Mouse (Mus musculus): Measurements from ENCODE around the gene Haus7. TPM values are rescaled to one million over a fixed set of nuclear protein-coding genes. Genes with fewer than 3 reads are reported as not detected.
A peak's percentile ranks its signal among the peaks of the same experiment; 100 is the strongest.
"Not testable (repeated sequence)": the region's sequence is repeated elsewhere in the genome, so short reads cannot be mapped to it uniquely, and the experiment has no call there.

Haus7 gene
- 12.9 and 13.8 TPM in 2 replicates for polyA plus RNA-seq (2012; rRNA removed)

DNA sequence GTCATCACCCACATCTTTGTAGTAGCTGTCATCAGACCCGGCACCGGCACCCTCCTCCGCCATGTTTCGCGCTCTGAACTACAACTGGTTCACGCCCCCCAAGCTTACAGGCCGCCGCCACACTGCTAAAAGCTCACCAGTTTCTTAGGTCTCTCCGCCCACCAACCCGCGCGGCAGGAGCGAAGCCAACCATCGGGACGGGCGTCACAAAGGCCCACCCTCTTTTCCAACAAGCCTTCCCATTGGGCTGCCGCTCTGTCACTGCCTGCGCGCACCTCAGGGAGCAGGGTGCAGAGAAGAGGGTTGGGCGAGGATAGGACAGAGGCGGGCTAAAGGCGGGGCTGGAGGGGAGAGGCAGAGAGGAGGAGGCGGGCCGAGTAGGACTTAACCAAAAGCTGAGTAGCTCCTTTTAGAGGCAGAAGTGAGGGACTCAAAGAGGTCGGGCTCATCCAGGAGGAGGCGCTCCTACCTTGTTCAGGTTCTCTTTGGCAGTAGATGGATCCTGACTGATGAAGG is at the start of gene Haus7:
Gene Haus7 (minus strand): TSS at position 168 of the 516 bp plus-strand sequence.
- WGBS, result under 1% methylated on average over 25 of the region's 26 CpGs
- no peaks in the 10 kb centered on the region for H3K27me3 ChIP-seq (replicated peaks; ENCODE audit: control insufficient read depth, insufficient read depth, low read length)
- DNase-seq, result peak; percentile 96
- peaks cover 3% of the 10 kb centered on the region; the same call in 1 of the 2 replicates for H3K4me1 ChIP-seq (ENCODE audit: control insufficient read depth, insufficient read depth, low read length)
- no peaks in the 10 kb centered on the region for H3K36me3 ChIP-seq (ENCODE audit: control insufficient read depth, insufficient read depth, low read length)
- H3K4me3 ChIP-seq (ENCODE audit: insufficient read depth, low read depth, low read length), result peak within 1 kb of the TSS; percentile 73
- peak within 1 kb of the TSS; percentile 39; the same call in 1 of the 2 replicates for H3K27ac ChIP-seq (ENCODE audit: insufficient read depth, low read depth, low read length)
- no peak for TF ChIP-seq POLR2A (IDR thresholded peaks at IDR 0.05; ENCODE audit: low read depth, low read length)
- peak; percentile 68 for TF ChIP-seq CTCF (conservative IDR thresholded peaks at IDR 0.05; ENCODE audit: insufficient read depth, insufficient read length, low read depth, low read length)

DNA sequence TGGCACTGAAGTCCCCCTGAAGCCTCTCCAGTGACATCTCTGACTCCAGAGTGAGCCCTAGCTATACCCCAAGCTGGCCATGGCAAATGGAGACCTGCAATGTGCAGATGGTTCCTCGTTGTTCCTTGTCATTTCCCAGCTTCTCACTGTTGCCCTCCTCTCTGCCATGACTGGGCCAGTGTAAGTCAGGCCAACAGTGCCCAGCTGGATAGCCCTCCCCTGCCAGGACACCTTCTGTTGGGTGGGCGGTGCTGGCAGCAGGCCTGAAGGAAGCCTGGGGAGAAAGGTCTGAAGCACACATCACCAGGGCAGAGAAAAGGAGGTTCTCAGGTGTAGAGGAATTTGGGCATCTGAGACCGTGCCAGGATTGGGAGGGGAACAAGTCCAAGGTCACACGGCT is 47.7 kb upstream of the Haus7 start:
- 74% methylated on average over 4 of the region's 4 CpGs for WGBS
- Histone ChIP-seq H3K27ac (ENCODE audit: insufficient read depth, low read depth, low read length) (no peak overlapping the region), H3K36me3 (ENCODE audit: control insufficient read depth, insufficient read depth, low read length) (no peaks in the 10 kb centered on the region), H3K4me3 (ENCODE audit: insufficient read depth, low read depth, low read length) (no peak overlapping the region), H3K27me3 (replicated peaks; ENCODE audit: control insufficient read depth, insufficient read depth, low read length) (no peaks in the 10 kb centered on the region), H3K4me1 (ENCODE audit: control insufficient read depth, insufficient read depth, low read length) (no peaks in the 10 kb centered on the region)
- DNase-seq, result no peak
- TF ChIP-seq CTCF (conservative IDR thresholded peaks at IDR 0.05; ENCODE audit: insufficient read depth, insufficient read length, low read depth, low read length), result no peak
- TF ChIP-seq POLR2A (IDR thresholded peaks at IDR 0.05; ENCODE audit: low read depth, low read length), result no peak

GRCm38 (mm10) chrX:73505130-73505735 is 46.4 kb upstream of the Haus7 start:
- 74% methylated on average over 5 of the region's 5 CpGs for WGBS

GRCm38 (mm10) chrX:73496746-73497145 is 37.9 kb upstream of the Haus7 start:
- no peak for TF ChIP-seq CTCF (conservative IDR thresholded peaks at IDR 0.05; ENCODE audit: insufficient read depth, insufficient read length, low read depth, low read length)
- no peak for TF ChIP-seq POLR2A (IDR thresholded peaks at IDR 0.05; ENCODE audit: low read depth, low read length)
- H3K4me1 ChIP-seq (ENCODE audit: control insufficient read depth, insufficient read depth, low read length), result no peaks in the 10 kb centered on the region
- no peak for DNase-seq
- no peak overlapping the region for H3K27ac ChIP-seq (ENCODE audit: insufficient read depth, low read depth, low read length)
- no peak overlapping the region for H3K4me3 ChIP-seq (ENCODE audit: insufficient read depth, low read depth, low read length)
- 56% methylated on average over 4 of the region's 4 CpGs for WGBS
- H3K27me3 ChIP-seq (replicated peaks; ENCODE audit: control insufficient read depth, insufficient read depth, low read length), result no peaks in the 10 kb centered on the region
- H3K36me3 ChIP-seq (ENCODE audit: control insufficient read depth, insufficient read depth, low read length), result no peaks in the 10 kb centered on the region

More at GRCm38 (mm10) chrX:73505130-73505735, 46.4 kb upstream of the Haus7 start:
- Histone ChIP-seq H3K4me1 (ENCODE audit: control insufficient read depth, insufficient read depth, low read length) (no peaks in the 10 kb centered on the region), H3K36me3 (ENCODE audit: control insufficient read depth, insufficient read depth, low read length) (no peaks in the 10 kb centered on the region), H3K4me3 (ENCODE audit: insufficient read depth, low read depth, low read length) (no peak overlapping the region), H3K27me3 (replicated peaks; ENCODE audit: control insufficient read depth, insufficient read depth, low read length) (no peaks in the 10 kb centered on the region), H3K27ac (ENCODE audit: insufficient read depth, low read depth, low read length) (no peak overlapping the region)
- no peak for DNase-seq
- TF ChIP-seq CTCF (conservative IDR thresholded peaks at IDR 0.05; ENCODE audit: insufficient read depth, insufficient read length, low read depth, low read length) (no peak), POLR2A (IDR thresholded peaks at IDR 0.05; ENCODE audit: low read depth, low read length) (no peak)

- not testable (repeated sequence) for H3K27me3 ChIP-seq (replicated peaks; ENCODE audit: control insufficient read depth, insufficient read depth, low read length); H3K36me3 ChIP-seq (ENCODE audit: control insufficient read depth, insufficient read depth, low read length); H3K4me3 ChIP-seq (ENCODE audit: insufficient read depth, low read depth, low read length); H3K4me1 ChIP-seq (ENCODE audit: control insufficient read depth, insufficient read depth, low read length); H3K27ac ChIP-seq (ENCODE audit: insufficient read depth, low read depth, low read length)
- DNase-seq, result peak; percentile 71
- peak; percentile 63 for TF ChIP-seq CTCF (conservative IDR thresholded peaks at IDR 0.05; ENCODE audit: insufficient read depth, insufficient read length, low read depth, low read length)
- 6% methylated on average over 2 of the region's 2 CpGs for WGBS
Observed at GRCm38 (mm10) chrX:73493567-73493966, 34.7 kb upstream of the Haus7 start.

DNA sequence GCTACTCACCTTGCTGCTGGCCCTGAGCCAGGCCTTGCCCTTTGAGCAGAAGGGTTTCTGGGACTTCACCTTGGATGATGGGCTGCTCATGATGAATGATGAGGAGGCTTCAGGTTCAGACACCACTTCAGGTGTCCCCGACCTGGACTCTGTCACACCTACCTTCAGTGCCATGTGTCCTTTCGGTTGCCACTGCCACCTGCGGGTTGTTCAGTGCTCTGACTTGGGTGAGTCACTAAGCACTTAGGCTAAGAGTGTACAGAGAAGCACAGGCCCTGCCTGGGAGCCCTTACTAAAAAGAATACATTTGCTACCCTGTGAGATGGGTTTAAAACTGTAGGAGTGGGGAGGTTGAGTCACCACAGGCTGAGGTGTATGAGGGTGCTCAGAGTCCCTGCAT is 32.0 kb upstream of the Haus7 start:
- no peak for DNase-seq
- TF ChIP-seq POLR2A (IDR thresholded peaks at IDR 0.05; ENCODE audit: low read depth, low read length) (no peak), CTCF (conservative IDR thresholded peaks at IDR 0.05; ENCODE audit: insufficient read depth, insufficient read length, low read depth, low read length) (0 out of 2 replicates have a peak, but pooled peaks have one; percentile 14)
- H3K36me3 ChIP-seq (ENCODE audit: control insufficient read depth, insufficient read depth, low read length), result no peaks in the 10 kb centered on the region
- WGBS, result 62% methylated on average over 3 of the region's 3 CpGs
- no peaks in the 10 kb centered on the region for H3K4me1 ChIP-seq (ENCODE audit: control insufficient read depth, insufficient read depth, low read length)
- H3K4me3 ChIP-seq (ENCODE audit: insufficient read depth, low read depth, low read length), result no peak overlapping the region
- no peak overlapping the region for H3K27ac ChIP-seq (ENCODE audit: insufficient read depth, low read depth, low read length)
- H3K27me3 ChIP-seq (replicated peaks; ENCODE audit: control insufficient read depth, insufficient read depth, low read length), result no peaks in the 10 kb centered on the region

GRCm38 (mm10) chrX:73490186-73490585 is 31.3 kb upstream of the Haus7 start:
- Histone ChIP-seq H3K36me3 (ENCODE audit: control insufficient read depth, insufficient read depth, low read length) (no peaks in the 10 kb centered on the region), H3K27ac (ENCODE audit: insufficient read depth, low read depth, low read length) (no peak overlapping the region), H3K27me3 (replicated peaks; ENCODE audit: control insufficient read depth, insufficient read depth, low read length) (no peaks in the 10 kb centered on the region), H3K4me1 (ENCODE audit: control insufficient read depth, insufficient read depth, low read length) (no peaks in the 10 kb centered on the region), H3K4me3 (ENCODE audit: insufficient read depth, low read depth, low read length) (no peak overlapping the region)
- no peak for TF ChIP-seq CTCF (conservative IDR thresholded peaks at IDR 0.05; ENCODE audit: insufficient read depth, insufficient read length, low read depth, low read length)
- TF ChIP-seq POLR2A (IDR thresholded peaks at IDR 0.05; ENCODE audit: low read depth, low read length), result no peak
- WGBS, result 62% methylated on average over 3 of the region's 4 CpGs
- no peak for DNase-seq

Measured in kidney, adult 2 months (tissue).